Mouse (Mus musculus) kidney, adult 2 months (tissue): ENCODE data around the gene Rsl1d1. TPM values are rescaled to one million over a fixed set of nuclear protein-coding genes. Genes with fewer than 3 reads are reported as not detected.

Experiments used
- DNase-seq: peaks from one replicate; pipeline ENCODE4 v3.0.0; 2021
- H3K27ac ChIP-seq: fragments of 200-500 bp; 2 replicates; pipeline ENCODE4 v1.5.1; 2012; ENCODE audit warnings: low read depth, low read length, control low read depth, inconsistent platforms; ENCODE audit not compliant: insufficient read depth
- H3K27me3 ChIP-seq: fragments of 200-500 bp; replicated peaks from 2 replicates; pipeline ENCODE4 v1.6.1; 2012; ENCODE audit warnings: mild to moderate bottlenecking, moderate library complexity, low read length, inconsistent platforms; ENCODE audit not compliant: control insufficient read depth, insufficient read depth
- H3K36me3 ChIP-seq: fragments of 200-500 bp; 2 replicates; pipeline ENCODE4 v1.6.1; 2012; ENCODE audit warnings: mild to moderate bottlenecking, moderate library complexity, low read length, inconsistent platforms; ENCODE audit not compliant: control insufficient read depth, insufficient read depth
- H3K4me1 ChIP-seq: fragments of 200-500 bp; 2 replicates; pipeline ENCODE4 v1.6.1; 2011; ENCODE audit warnings: low read length; ENCODE audit not compliant: control insufficient read depth, insufficient read depth
- H3K4me3 ChIP-seq: fragments of 200-500 bp; 2 replicates; pipeline ENCODE4 v1.5.1; 2011; ENCODE audit warnings: mild to moderate bottlenecking, low read depth, low read length, control low read depth; ENCODE audit not compliant: insufficient read depth
- CTCF ChIP-seq: fragments of 200-500 bp; conservative IDR thresholded peaks from 2 replicates; pipeline ENCODE4 v1.5.1; 2011; ENCODE audit warnings: low read depth, mild to moderate bottlenecking, control low read depth, low read length, moderate library complexity, mixed read lengths; ENCODE audit not compliant: insufficient read depth, insufficient read length
- POLR2A ChIP-seq: fragments of 200-500 bp; IDR thresholded peaks from one replicate; pipeline ENCODE4 v1.6.1; 2011; ENCODE audit warnings: low read depth, low read length, control low read depth
- WGBS: fragments of 180-500 bp; shearing (Covaris S2); methylation state at CpG from one replicate; pipeline ENCODE4 v1.1.7; 2018; 5-methylcytosine and 5-hydroxymethylcytosine counted together
- polyA plus RNA-seq: library from polyadenylated mRNA; depleted of rRNA; stranded (reverse); fragments of >200 nt; gene quantifications from 2 replicates; pipeline ENCODE4 v1.2.3, GENCODE M21; 2012; rRNA removed

Gene Rsl1d1
- polyA plus RNA-seq = 6.1 and 9.5 TPM in 2 replicates

- peak; percentile 41 for TF ChIP-seq POLR2A
- TF ChIP-seq CTCF = no peak
- Histone ChIP-seq H3K27ac (peak within 1 kb of the TSS; percentile 47), H3K27me3 (no peaks in the 10 kb centered on the region), H3K4me1 (peaks cover 6% of the 10 kb centered on the region; the same call in 1 of the 2 replicates), H3K36me3 (peaks cover 4% of the 10 kb centered on the region), H3K4me3 (peak within 1 kb of the TSS; percentile 83)
- under 1% methylated on average over 68 of the region's 68 CpGs for WGBS
- peak; percentile 95 for DNase-seq
These were observed at the start of gene Rsl1d1 for GRCm38 (mm10) chr16:11202571-11203554. Rsl1d1 (minus strand) TSS chr16:11203331.

- no peak for TF ChIP-seq CTCF
- TF ChIP-seq POLR2A = no peak
- H3K4me1 ChIP-seq = peaks cover 30% of the 10 kb centered on the region
- WGBS = 44% methylated on average over 2 of the region's 2 CpGs
- DNase-seq = no peak
- no peak overlapping the region for H3K4me3 ChIP-seq
- H3K27me3 ChIP-seq = no peaks in the 10 kb centered on the region
- peak overlapping the region; percentile 45; the same call in 1 of the 2 replicates for H3K27ac ChIP-seq
- no peaks in the 10 kb centered on the region for H3K36me3 ChIP-seq
These were observed 44.7 kb upstream of the Rsl1d1 start for GRCm38 (mm10) chr16:11247791-11248190.

- H3K27me3 ChIP-seq = no peaks in the 10 kb centered on the region
- no peak for DNase-seq
- H3K4me3 ChIP-seq = no peak overlapping the region
- 66% methylated on average over 9 of the region's 9 CpGs for WGBS
- TF ChIP-seq CTCF = no peak
- peak overlapping the region; percentile 56 for H3K27ac ChIP-seq
- no peaks in the 10 kb centered on the region for H3K36me3 ChIP-seq
- peaks cover 29% of the 10 kb centered on the region for H3K4me1 ChIP-seq
These were observed 42.6 kb upstream of the Rsl1d1 start for GRCm38 (mm10) chr16:11245767-11246166.

GRCm38 (mm10) chr16:11242401-11242800 is 39.3 kb upstream of the Rsl1d1 start:
- H3K27me3 ChIP-seq = no peaks in the 10 kb centered on the region
- H3K4me1 ChIP-seq = peaks cover 18% of the 10 kb centered on the region
- WGBS = 37% methylated on average over 1 of the region's 1 CpGs
- H3K36me3 ChIP-seq = peaks cover 2% of the 10 kb centered on the region
- TF ChIP-seq POLR2A = no peak
- no peak for TF ChIP-seq CTCF
- peak; percentile 66 for DNase-seq
- no peak overlapping the region for H3K4me3 ChIP-seq
- peak overlapping the region; percentile 63; the same call in 1 of the 2 replicates for H3K27ac ChIP-seq

GRCm38 (mm10) chr16:11217801-11218200 is 14.7 kb upstream of the Rsl1d1 start:
- Histone ChIP-seq H3K4me3 (no peak overlapping the region), H3K27ac (no peak overlapping the region), H3K36me3 (peaks cover 14% of the 10 kb centered on the region), H3K4me1 (no peaks in the 10 kb centered on the region), H3K27me3 (no peaks in the 10 kb centered on the region)
- 72% methylated on average over 3 of the region's 3 CpGs for WGBS
- no peak for TF ChIP-seq POLR2A
- TF ChIP-seq CTCF = no peak
- no peak for DNase-seq

GRCm38 (mm10) chr16:11203600-11204390 is 664 bp upstream of the Rsl1d1 start:
- H3K4me1 ChIP-seq = peaks cover 6% of the 10 kb centered on the region; the same call in 1 of the 2 replicates
- peaks cover 2% of the 10 kb centered on the region; the same call in 1 of the 2 replicates for H3K36me3 ChIP-seq
- 3% methylated on average over 24 of the region's 24 CpGs for WGBS
- H3K27ac ChIP-seq = no peak overlapping the region
- DNase-seq = no peak
- TF ChIP-seq CTCF = no peak
- TF ChIP-seq POLR2A = no peak
- H3K27me3 ChIP-seq = no peaks in the 10 kb centered on the region
- H3K4me3 ChIP-seq = peak overlapping the region; percentile 83
